Mouse (Mus musculus) hindbrain, embryonic 11.5 days (tissue): Measurements from ENCODE around the gene Slc22a12. TPM values are rescaled to one million over a fixed set of nuclear protein-coding genes. Genes with fewer than 3 reads are reported as not detected.

Source experiments
- ATAC-seq: fragments of 200-750 bp; cut with Nextera tagmentation; 2 replicates; pipeline ENCODE4 v1.8.0; 2017; ENCODE audit warnings: mild to moderate bottlenecking, moderate TSS enrichment, moderate library complexity; ENCODE audit not compliant: low FRiP score
- DNase-seq: peaks from one replicate; pipeline ENCODE4 v3.0.0-alpha.2; 2015; ENCODE audit warnings: low spot score
- H3K27ac ChIP-seq: fragments of 300-500 bp; sonication (generic); 2 replicates; pipeline ENCODE4 v1.5.1; 2014; ENCODE audit warnings: mild to moderate bottlenecking, low read depth, low read length
- H3K27me3 ChIP-seq: fragments of 300-500 bp; sonication (generic); 2 replicates; pipeline ENCODE4 v1.6.1; 2014; ENCODE audit warnings: mild to moderate bottlenecking, low read length, moderate library complexity, mixed read lengths; ENCODE audit not compliant: control insufficient read depth, insufficient read depth
- H3K36me3 ChIP-seq: fragments of 300-500 bp; sonication (generic); 2 replicates; pipeline ENCODE4 v1.6.1; 2014; ENCODE audit warnings: mild to moderate bottlenecking, low read length, moderate library complexity, mixed read lengths; ENCODE audit not compliant: control insufficient read depth, insufficient read depth
- H3K4me1 ChIP-seq: fragments of 300-500 bp; sonication (generic); replicated peaks from 2 replicates; pipeline ENCODE4 v1.6.1; 2014; ENCODE audit warnings: low read length, mixed read lengths; ENCODE audit not compliant: control insufficient read depth, insufficient read depth
- H3K4me2 ChIP-seq: fragments of 300-500 bp; sonication (generic); replicated peaks from 2 replicates; pipeline ENCODE4 v1.6.1; 2014; ENCODE audit warnings: mild to moderate bottlenecking, low read depth, low read length
- H3K4me3 ChIP-seq: fragments of 300-500 bp; sonication (generic); 2 replicates; pipeline ENCODE4 v1.5.1; 2014; ENCODE audit warnings: low read depth, low read length
- H3K9ac ChIP-seq: fragments of 300-500 bp; sonication (generic); 2 replicates; pipeline ENCODE4 v1.6.1; 2014; ENCODE audit warnings: low read depth, low read length
- H3K9me3 ChIP-seq: fragments of 300-500 bp; sonication (generic); 2 replicates; pipeline ENCODE4 v1.6.1; 2016; ENCODE audit warnings: low read length; ENCODE audit not compliant: control insufficient read depth
- WGBS: fragments of 180-500 bp; shearing (Covaris S2); extraction: QIAGEN DNeasy Blood & Tissue Kit; methylation state at CpG from one replicate; pipeline ENCODE4 v1.1.7; 2014; 5-methylcytosine and 5-hydroxymethylcytosine counted together
- polyA plus RNA-seq: library from polyadenylated mRNA; unstranded; fragments of >200 nt; fragmentation: Nextera tagmentation; extraction: Ambion mirVana; gene quantifications from 2 replicates; pipeline ENCODE4 v1.2.1, GENCODE M21; 2014

The Slc22a12 gene
- polyA plus RNA-seq, 1 experiment from 2014 or later: not detected

DNA sequence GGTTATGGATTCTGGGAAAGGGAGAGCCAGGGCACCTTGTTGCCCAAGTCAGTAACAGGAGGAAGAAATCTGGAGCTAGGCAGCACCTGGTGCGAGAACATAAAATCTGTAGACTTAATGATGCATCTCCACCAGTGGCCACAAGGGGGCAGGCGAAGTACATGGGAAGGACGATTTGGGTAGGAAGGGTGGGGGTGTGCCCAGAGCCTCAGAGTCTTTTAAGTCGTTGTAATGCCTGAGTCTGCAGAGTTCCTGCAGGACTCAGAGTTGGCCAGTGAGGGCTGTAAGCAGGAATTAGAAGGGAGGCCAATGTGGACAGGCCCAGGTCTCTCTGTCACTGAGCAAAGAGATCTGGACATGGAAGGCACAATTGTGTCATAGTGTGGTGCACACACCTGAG, 53.8 kb downstream of the Slc22a12 start:
- no peak overlapping the region for H3K4me2 ChIP-seq
- H3K4me1 ChIP-seq: no peaks in the 10 kb centered on the region
- H3K27me3 ChIP-seq: peaks cover 6% of the 10 kb centered on the region
- H3K4me3 ChIP-seq: no peak overlapping the region
- WGBS: 2% methylated on average over 4 of the region's 4 CpGs
- no peaks in the 10 kb centered on the region for H3K9me3 ChIP-seq
- no peak overlapping the region for H3K27ac ChIP-seq
- no peaks in the 10 kb centered on the region for H3K36me3 ChIP-seq
- H3K9ac ChIP-seq: no peak overlapping the region
- peak; percentile 94 for DNase-seq
- ATAC-seq: peak; percentile 64; the same call in 1 of the 2 replicates

Other genes starting within 250 kb of the Slc22a12 start
- 0.50 and 0.82 TPM in 2 replicates for gene Cdc42bpg, start 236.6 kb downstream of the Slc22a12 start, polyA plus RNA-seq
- gene Men1, start 208.1 kb downstream of the Slc22a12 start, polyA plus RNA-seq: 43.0 and 51.3 TPM in 2 replicates
- 6.7 and 8.5 TPM in 2 replicates for gene Map4k2, start 201.9 kb downstream of the Slc22a12 start, polyA plus RNA-seq
- gene Sf1, start 179.3 kb downstream of the Slc22a12 start, polyA plus RNA-seq: 156 and 178 TPM in 2 replicates
- 1.6 and 2.1 TPM in 2 replicates for gene Pygm, start 158.6 kb downstream of the Slc22a12 start, polyA plus RNA-seq
- gene Rasgrp2, start 143.7 kb downstream of the Slc22a12 start, polyA plus RNA-seq: 16.0 and 18.0 TPM in 2 replicates
- 13.6 and 14.3 TPM in 2 replicates for gene Nrxn2, start 124.3 kb downstream of the Slc22a12 start, polyA plus RNA-seq